Mouse (Mus musculus) spleen, adult 12 weeks (tissue): Measurements from ENCODE around the gene Zfp324.

Source experiments
- DNase-seq: peaks from one replicate; pipeline ENCODE4 v3.0.0; 2022; ENCODE audit warnings: low spot score

The Zfp324 gene

DNA sequence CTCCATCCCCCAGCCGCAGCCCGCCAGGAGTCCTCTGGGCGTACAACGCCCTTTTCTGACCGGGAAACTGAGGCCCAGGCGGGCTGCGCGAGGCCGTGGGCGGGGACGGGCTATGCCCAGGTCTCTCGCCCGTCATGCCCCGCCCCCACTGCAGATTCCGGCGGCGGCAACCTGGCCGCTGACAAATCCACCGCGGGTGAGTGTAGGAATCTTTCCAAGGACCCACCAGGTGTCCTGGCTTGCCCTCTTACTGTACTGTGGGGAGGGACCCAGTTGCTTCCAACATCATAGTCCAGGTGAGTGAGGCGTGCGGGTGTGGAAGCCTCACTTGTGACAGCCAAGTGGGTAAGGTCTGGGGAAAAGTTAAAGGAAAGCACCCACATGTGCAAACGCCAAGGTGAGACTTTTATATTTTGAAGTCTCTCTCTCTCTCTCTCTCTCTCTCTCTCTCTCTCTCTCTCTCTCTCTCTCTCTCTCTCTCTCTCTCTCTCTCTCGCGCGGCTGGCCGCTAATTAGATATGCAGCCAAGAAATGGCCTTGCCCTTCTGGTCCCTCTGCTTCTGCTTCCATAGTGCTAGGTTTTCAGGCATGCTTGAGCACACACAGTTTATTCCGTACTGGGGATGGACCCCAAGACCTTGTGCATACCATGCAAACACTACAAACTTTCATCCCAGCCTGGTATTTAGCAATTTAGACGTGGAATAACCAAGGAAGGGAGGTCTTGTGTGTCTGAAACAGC is 637 bp downstream of the Zfp324 start:
- DNase-seq, result peak; percentile 66

- no peak for DNase-seq
Observed at GRCm38 (mm10) chr7:12970906-12971305, 5.3 kb downstream of the Zfp324 start.

- peak; percentile 94 for DNase-seq
Observed at GRCm38 (mm10) chr7:12977682-12978389, 12.2 kb downstream of the Zfp324 start, which contains the start of gene Zfp446. Zfp446 (plus strand) TSS chr7:12977848.

- DNase-seq, result no peak
Observed at GRCm38 (mm10) chr7:12978931-12979722, 13.5 kb downstream of the Zfp324 start.

- DNase-seq, result no peak
Observed at GRCm38 (mm10) chr7:12979776-12980175, 14.1 kb downstream of the Zfp324 start.

GRCm38 (mm10) chr7:12980291-12980690 is 14.7 kb downstream of the Zfp324 start:
- DNase-seq, result no peak

- no peak for DNase-seq
Observed at GRCm38 (mm10) chr7:12985724-12986123, 20.1 kb downstream of the Zfp324 start.

DNA sequence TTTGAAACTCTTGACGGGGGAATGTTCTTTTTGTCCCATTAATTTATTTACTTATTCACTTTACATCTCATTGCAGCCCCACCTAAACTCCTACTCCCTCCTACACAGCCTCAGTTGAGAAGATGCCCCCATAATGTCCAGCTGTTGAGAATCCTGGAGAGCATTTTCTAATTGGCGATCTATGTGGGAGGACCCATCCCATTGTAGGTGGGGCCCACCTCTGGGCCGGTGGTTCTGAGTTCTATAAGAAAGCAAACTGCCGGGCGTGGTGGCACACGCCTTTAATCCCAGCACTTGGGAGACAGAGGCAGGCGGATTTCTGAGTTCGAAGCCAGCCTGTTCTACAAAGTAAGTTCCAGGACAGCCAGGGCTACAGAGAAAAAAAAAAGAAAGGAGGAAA is 21.3 kb downstream of the Zfp324 start:
- no peak for DNase-seq

DNA sequence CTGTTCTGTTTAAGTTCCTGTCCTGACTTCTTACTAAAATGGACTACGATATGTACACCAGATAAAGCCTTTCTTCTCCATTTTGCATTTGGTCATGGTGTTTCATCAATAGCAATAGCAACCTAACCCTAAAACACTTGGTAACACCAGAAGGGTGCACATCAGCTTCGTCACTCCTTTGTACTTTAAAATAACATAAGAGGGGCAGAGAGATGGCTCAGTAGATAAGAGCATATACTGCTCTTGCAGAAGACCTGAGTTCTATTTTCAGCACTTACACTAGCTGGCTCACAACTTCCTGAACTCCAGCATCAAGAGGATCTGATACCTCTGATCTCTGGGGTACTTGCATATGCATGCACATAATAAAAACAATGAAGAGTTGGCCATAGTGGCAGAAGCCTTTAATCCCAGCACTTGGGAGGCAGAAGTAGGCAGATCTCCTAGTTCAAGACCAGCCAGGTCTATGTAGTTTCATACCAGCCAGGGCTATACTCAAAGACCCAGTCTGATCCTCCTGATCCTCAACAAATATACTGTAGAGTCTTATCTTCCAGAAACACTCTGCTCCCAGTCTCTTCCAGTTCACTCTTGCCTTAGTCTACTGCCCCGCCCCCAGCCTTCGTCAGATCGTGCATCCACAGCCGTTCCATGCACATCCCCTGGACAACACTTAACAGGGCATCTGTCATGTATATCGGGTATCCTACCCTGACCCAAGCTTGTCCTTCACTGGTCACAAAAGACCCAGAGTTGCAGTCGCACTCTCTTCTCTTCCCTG is 22.0 kb downstream of the Zfp324 start:
- no peak for DNase-seq

GRCm38 (mm10) chr7:12992222-12992621 is 26.6 kb downstream of the Zfp324 start:
- no peak for DNase-seq

DNA sequence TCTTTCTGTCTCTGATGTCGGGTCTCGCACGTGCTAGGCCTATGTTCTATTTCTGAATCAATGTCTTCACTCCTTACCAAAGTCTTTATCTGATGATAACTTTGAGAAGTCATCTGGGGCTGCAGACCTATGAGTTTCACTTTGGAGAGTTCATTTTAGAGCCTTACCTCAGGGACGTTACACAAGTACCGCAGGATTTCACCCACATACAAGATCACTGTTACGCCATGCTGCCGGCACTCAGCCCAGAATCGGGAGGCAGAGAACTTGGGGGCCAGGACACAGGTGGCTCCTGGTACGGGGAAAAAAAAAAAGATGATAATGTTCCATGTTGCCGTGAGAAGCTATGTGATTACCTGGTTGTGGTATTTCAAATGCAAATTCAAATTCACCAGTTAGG is 27.5 kb downstream of the Zfp324 start:
- DNase-seq, result no peak

DNA sequence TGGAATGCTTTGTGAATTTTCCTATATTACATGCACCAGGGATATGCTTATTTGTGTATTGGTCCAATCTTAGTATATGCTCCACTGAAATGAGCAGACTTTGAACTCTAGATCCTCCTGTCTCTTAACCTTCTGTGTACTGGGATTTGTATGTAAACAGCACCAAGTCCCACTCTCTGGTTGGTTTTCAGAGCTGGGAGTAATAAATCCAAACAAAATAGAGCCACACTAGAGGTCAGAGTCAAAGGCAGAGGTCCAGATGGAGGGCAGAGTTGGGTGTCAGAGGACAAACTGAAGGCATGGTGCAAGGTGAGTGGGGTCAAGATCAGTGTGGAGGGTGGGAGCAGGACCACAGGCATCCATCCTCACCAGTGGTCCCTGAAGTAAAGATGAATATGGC is 30.2 kb downstream of the Zfp324 start:
- no peak for DNase-seq

GRCm38 (mm10) chr7:12997230-12997629 is 31.6 kb downstream of the Zfp324 start:
- no peak for DNase-seq

- DNase-seq, result no peak
Observed at GRCm38 (mm10) chr7:12998053-12998452, 32.4 kb downstream of the Zfp324 start, which contains the start of gene Slc27a5. Slc27a5 (minus strand) TSS chr7:12998192.

DNA sequence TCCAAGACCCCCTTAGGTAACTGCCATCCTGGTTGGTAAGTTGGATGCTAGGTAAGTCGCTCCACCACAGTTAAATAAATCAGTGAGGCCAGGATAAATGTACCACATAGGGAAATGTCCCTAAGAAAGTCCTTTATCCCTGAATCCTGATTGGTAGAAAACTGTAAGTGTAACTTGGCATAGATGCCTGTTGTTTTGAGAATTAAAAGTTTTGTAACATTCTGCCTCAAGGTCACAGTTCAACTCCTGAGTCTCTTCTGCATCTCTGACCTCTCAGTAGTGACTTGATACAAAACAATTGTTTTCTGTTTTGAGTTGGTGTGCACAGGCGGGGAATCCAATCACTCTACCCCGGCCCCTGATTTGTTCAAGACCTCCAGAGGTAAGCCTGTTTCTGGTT is 33.2 kb downstream of the Zfp324 start, which contains the start of gene Trim28:
Trim28 (plus strand) TSS at position 264 of the 400 bp plus-strand sequence.
- DNase-seq, result no peak

DNA sequence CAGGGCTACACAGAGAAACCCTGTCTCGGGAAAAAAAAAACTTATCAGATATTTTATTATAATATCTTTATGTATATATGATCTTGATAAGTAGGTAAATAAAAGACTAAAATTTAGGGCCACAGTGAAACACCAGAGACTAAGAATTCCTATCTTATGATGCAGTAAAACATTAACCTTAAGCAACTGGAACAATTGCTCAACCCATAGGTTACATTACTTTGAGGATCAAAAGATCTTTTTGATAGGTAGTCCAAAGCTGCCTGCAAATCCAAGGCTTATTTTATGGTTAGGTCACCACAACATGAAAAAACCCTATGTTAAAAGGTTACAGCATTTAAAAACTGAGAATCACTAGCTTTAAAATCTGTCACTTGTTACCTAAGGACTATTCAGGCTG is 35.9 kb downstream of the Zfp324 start:
- DNase-seq, result no peak

DNA sequence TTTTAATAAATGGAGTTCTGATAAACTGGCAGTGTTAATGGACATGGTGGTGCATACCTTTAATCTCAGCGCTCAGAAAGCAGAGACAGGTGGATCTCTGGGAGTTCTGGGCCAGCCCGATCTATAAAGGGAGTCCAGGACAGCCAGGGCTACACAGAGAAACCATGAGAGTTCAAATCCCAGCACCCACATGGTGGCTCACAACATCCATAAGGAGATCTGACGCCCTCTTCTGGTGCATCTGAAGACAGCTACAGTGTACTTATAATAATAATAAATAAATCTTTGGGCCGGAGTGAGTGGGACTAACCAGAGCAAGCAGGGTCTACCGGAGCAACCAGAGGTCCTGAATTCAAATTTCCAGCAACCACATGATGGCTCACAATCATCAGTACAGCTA is 37.7 kb downstream of the Zfp324 start:
- DNase-seq, result no peak

DNA sequence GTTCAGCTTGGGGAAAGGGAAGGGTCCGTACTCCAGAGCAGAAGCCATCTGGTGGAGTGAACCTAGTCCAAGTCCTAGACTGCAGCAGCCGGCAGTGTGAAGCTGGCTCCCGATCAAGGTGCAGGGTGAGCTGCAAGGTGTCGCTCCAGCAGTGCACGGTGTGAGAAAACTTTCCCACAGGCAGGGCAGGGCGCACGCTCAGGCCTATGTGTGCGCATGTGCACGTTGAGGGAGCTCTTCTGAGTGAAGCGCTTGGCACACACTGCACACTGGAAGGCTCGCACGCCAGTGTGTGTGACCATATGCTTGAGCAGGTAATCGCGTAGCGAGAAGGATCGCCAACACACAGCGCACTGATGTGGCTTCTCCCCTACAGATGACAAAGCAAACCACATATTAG is 40.4 kb downstream of the Zfp324 start:
- no peak for DNase-seq

DNA sequence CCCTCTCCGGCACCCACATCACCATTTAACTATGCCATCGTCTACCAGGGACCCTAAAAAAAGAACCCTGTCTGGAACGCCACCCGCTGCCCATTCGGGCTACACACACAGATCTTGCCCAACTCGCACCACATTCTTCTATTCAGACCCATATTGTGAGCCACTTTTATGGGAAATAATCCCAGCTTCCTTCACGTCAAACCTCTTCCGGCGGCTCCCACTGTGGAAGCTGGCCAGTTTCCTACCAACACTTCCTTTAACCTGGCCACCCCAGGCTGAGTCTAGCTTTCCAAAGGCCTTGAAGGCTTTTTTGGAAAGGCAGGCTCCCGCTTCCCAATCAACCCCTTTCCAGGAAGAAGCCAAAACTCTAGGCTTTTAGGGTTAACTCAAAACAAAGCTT is 40.9 kb downstream of the Zfp324 start:
- no peak for DNase-seq

DNA sequence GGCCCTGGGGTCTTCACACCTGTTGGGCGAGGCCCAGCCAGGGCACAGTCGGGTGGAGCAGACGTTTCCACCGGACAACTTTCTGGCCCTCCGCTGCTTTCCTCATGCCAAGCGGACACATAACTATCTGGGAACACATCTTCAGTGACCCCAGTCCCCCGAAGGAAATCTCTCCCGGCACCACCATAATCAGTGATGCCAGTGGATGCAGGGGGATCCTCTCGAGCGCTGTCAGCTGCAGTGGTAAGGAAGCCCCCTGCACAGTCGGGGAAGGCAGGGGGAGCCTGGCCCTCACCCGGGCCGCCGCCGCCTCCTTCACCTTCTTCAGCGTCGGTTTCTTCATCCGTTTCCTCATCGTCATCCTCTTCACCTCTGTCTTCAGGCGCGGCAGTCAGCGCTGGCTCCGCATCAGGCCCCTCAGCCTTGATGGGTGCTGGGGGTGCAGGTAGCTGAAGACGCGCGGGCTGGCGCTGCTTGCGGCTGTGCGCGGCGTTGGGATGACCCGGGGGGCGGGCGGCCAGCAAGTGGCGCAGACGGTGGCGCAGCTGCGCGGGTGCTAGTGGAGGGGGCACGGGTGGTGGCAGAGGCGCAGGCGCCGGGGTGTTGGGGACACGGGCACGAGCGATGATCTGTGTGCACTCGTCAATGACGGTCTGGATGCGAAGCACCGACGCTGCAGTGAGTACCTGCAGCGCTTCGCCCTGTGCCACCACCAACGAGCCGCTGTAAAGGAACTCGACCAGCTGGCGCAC is 41.9 kb downstream of the Zfp324 start:
- DNase-seq, result no peak
